Mouse (Mus musculus): ENCODE measurements at regions not wholly inside any gene's neighbourhood (a gene's known extent, or its start where the extent isn't known, plus 50 kb on each side); places are given as distances from the start of the nearest gene placed in this dataset.

DNA sequence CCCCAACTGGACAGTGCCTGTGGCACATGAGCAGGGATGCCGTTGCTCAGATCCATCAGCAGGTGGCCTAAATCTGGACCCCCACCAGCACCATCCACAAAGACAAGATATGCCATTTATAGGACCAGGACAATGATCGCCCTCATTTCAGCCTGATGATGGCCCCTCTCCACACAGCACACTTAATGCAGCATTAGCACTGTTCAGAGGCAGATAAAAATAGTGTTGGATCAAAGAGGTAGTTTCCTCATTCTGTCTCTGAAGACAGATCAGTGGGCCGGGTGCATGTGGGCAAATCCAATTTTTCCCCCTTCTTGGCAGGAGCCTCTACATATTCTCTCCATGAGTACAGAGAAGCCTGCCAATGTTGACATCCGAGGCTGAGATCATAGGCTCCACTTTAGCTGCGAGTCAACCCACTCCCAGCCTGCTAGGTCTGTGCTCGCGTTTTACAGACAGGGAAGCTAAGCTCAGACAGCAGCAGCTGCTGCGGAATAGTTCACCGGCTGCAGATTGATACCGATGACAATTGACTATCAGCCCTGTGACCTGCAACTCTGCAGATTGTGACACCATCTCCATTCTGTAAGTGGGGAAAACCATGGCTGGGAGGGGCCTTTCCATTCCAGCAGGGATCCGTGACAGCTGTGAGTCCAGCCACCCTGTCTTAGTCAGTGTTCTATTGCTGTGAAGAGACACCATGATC, 188.7 kb upstream of the Hs6st1 start:
- TF ChIP-seq POLR2A (IDR thresholded peaks at IDR 0.05; ENCODE audit: extremely low read depth, insufficient read depth, low read length) (no peak; the same call in 1 of the 2 replicates), CTCF (IDR thresholded peaks at IDR 0.05; ENCODE audit: extremely low read depth, insufficient read depth, low read length) (0 out of 2 replicates have a peak, but pooled peaks have one; percentile 2)
